Mouse (Mus musculus) adrenal gland, postnatal 10 days (tissue): Measurements from ENCODE around the gene Nfix. TPM values are rescaled to one million over a fixed set of nuclear protein-coding genes. Genes with fewer than 3 reads are reported as not detected.

Experiments
- DNase-seq: peaks from one replicate; pipeline ENCODE4 v3.0.0; 2021; ENCODE audit warnings: mixed read lengths
- total RNA-seq, 2 experiments: library from RNA; stranded (reverse); gene quantifications; 2 replicates each; pipeline ENCODE4 v1.2.3; 2021

The Nfix gene
- total RNA-seq, 2 experiments from 2014 or later, result 145 to 200 TPM

DNA sequence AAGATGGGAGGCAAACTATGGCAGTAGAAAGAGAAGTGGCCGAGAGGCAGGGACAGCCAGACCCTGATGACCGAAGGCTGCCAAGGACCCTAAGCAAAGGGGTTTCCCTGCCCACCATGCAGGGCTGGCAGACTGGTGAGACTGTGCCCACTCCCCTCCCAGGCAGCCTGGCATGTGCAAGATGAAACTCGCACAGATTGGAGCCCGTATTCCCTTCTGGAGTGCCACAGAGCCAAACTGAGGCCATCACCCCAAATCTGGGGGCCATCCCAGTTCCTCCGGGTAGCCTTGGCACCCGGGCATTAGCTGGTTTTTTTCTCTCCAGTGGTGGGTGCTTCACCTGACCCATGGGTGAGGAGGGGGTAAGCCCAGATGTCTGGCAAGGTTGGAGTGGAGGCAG, 2.2 kb downstream of the Nfix start:
- DNase-seq, result no peak

DNA sequence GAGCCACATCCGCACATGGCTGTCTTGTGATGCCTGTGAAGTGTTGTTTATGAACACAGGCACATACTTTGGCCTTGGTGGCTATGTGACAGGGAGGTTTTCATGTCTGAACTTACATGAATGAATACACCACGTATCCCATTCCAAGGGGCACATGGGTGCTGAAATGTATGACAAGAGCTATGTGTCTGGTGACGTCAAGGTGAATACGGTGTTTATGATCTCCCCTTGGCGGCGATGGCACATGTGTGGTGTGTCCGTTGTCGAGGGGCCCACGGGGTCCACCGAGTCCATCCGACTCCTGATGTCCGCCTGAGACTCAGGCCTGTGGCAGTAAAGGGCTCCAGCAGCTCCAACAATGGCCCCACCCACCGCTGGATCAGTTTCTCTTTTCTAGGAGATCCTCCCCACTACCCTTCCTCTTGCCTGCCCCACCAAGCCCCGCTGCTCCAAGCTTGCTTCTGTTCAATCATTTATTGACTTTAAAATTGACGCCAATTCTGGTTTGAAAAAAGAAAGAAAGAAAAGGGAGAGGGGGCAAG, 2.8 kb downstream of the Nfix start:
- DNase-seq, result no peak

DNA sequence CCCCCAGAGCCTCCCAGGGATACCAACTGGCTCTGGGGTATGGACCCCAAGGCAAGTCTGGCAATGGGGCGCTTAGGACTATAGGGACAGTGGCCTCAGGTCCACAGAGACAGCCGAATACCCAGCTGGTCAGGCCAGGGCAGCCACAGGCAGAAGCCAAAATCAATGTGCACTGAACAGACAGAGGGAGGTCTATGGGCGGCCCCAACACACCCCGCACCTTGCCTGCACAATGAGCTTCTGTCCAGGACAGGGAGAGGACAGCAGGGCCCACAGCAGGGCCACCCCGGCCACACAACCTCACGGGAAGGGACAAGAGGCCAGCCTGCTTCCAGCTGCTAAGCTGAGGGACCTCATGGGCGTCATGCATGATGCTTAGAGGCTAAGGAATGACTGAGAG, 5.7 kb downstream of the Nfix start:
- DNase-seq, result no peak

DNA sequence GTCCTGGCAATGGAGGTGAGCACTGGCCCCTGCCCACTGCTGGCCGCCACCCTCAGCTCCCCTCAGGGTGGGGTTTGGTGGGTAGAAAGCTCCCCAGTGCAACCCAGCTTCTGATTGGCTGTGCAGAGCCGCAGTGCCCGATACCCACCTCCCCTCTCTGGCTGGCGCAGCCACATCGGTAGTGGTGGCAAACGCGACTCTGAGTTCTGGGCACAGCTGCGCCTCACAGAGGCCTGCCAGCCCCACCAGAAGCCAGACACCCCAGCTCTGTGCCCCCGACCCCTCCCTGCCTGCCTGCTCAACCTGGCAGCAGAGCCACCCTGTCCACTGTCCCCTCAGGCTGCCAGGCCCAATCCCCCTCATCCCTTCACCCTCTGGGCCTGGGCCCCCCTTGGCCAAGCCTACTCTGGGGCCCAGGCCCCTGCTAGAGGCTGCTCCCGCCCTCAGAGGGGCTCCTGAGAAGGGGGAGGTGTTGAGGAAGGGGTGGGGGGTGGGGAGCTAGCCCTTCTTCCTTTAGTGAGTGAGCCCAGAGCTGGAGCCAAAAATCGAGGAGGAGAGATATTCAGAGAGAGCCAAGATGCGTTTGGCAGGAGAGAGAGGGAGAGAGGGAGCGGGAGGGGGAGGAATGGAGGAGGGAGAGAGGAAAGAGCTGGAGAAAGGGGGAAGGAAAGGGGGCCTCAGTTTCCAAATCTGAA, 6.2 kb downstream of the Nfix start:
- no peak for DNase-seq

DNA sequence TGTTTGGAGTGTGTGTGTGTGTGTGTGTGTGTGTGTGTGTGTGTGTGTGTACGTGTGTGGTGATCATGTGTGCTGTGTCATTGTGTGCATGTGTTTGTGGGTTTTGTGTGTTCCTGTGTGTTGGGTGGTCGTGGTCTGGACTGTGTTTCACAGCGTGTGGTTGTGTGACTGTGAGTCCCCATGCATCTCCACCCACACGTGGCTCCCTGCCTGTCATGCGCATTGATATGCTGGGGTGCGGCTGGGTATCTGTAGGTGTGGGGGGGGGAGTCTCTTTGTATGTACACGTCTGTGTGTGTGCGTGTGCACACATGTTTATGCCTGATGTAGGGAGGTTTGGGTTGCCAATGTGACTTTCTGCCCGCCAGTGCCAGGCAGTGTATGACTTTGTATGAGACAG, 7.0 kb downstream of the Nfix start:
- no peak for DNase-seq

DNA sequence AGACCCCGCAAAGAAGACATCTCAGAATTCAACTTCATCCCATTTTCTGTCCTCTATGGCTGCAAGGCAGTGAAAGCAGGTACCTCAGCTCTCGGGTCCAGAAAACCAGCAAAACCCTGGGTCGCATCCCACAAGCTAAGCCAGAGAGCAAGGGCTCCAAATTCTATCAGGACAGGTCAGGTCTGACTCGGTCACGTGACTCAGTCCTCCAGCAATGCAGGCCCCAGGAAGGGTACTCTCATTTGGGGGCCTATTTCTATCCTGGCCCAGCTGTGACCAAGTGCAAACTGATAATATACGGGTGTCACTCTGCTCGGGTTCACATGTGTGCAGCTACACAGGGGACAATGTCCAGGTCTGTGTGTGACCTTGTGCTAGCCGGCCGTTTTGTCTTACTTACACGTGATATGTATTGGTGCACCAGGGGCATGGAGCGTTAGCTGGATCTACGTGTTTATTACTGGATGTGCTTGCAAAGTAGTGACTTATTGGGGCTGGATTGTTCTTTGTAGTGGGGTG, 7.7 kb downstream of the Nfix start:
- no peak for DNase-seq

DNA sequence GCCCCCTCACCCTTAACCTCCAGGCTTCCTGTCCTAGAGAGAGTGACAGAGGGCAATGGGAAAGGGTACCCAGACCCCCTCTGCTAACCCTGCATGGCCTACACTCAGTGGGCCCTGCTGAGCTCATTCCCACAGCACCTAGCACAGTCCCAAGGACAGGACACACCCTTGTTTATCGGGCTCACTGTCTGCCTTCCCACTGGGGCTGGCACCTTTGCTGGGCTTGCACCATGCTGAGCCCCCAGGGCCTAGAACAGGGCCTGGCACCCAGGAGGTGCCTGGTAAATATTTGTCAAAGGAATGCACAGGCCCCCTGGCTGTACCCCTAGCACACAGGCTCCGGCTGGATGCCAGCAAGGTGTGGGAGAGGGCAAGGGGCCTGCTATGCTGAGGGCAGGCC, 9.6 kb downstream of the Nfix start:
- DNase-seq, result peak; percentile 46

DNA sequence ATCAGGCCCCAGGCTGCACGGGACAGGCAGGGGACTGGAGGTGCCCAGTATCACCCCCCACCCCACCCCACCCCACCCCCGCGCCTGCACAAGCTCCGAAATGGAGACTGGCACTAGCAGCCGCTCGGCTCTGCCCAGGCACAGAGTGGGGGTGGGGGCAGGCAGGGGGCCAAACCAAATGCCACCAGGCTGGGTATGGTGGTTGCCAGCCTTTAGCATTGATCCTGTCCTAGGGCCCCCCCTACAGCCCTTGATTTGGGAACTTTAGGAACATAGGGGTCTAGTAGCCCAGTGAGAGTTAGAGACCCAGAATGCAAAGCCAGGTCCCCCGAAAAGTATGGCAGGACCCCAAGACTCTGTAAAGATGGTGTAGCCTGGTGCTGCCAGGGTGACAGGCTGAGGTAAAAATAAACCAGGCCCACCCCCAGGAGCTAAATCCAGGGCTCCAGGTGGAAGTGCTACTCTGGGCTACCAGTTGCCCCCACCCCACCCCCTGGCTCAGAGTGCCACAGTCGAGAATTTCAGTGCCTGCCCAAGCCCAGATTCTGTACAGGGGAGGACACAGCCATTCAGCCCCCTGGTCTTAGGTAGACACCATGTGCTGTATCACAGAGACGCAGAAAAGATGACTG, 10.2 kb downstream of the Nfix start:
- peak; percentile 72 for DNase-seq

DNA sequence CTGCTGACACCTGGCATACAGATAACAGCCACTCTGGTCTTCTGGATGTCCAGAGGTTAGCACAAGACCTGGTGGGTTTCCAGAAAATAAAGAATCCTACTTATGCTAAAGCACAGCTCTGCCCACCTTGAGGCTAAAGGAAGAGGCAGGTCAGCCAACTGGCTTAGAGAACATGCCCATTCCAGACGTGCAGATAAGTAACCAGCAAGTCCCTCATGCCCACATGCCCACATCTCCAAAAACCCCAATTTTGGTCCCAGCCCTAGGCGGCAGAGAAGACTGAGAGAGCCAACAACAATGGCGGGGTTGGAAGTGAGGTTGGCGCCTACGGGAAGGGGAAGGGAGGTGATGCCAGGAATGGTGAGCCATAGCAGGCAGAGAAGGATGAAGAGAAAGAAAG, 10.8 kb downstream of the Nfix start:
- DNase-seq, result no peak

DNA sequence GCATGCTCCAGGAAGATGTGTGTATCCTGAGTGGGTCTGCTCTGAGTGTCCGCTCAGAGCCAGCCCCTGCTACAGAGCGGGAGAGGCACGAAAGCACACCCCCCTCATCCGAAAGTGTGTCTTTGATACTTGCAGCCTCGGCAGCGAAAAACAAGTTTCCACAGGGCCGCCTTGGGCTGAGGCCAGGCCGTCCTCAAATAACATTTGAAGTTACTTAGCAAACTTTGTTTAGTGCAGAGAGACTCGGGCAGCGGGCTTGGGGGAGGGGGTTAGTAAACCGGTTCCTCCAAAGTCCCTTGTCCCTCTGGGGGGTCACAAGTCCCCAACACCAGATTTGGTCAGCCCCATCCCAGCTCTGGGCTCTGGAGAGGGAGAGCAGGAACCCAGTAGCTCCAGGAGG, 11.2 kb downstream of the Nfix start:
- peak; percentile 81 for DNase-seq

DNA sequence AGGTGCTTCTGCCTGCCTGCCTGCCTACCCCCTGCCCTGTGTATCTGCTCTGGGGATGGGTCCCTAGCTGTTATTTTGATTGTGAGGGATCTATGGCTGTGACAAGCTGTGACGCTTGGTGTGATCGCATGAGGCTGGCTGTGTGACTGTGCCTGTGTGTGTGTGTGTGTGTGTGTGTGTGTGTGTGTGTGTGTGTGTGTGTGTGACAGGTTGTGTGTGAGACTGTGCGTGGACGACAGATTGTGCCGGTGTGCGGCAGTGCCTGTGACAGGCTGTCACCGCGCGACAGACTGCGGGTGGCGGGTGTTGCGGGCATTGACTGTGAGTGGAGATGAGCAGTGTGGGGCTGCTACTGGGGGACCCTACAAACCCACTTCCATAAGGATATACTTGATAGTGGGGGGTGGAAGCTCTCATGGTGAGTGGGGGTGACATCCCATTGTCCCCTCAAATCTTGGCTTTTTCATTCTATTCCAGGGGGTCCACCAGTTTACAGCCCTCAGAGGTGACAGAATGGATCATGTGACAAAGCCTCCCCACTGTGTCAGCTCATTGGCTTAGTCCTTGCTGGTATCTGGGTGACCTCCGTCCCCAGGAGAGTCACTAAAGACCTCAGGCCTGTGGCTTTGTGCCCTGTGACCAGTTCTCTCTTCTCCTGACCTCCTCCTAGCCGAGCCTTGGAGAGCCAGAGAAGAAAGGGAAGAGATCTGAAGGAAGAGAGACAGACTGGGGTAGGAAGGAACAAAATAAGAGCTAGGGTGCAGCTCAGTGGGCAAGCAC, 12.4 kb downstream of the Nfix start:
- DNase-seq, result peak; percentile 53

DNA sequence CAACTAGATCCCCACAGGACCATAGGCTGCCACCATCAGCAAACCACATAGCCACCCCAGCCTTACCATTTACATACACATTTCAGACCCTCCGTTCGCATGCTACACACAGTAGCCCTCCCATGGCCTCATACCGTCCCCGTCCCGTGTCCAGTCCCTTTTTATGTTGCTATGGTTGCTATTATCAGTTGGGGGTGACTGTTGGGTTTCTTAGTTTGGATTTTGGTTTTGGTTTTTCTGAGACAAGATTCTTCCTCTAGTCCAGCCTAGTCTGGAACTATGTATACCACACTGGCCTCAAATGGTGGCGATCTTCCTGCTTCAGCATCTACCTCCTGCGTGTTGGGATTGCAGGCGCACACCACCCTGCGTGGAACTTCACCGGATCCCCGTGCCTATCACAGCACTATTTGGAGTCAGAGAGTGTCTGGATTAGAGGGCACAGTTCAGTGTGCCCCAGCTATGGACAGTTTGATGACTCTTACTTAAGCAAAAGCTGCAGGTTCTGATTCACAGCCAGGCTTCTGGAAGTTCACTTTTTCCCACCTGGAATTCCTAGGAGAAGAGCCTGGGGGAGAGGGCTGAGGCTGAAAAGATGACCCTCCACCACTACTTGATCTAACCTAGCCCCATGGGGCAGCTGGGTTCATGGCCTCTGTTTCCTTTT, 13.2 kb downstream of the Nfix start:
- DNase-seq, result no peak

DNA sequence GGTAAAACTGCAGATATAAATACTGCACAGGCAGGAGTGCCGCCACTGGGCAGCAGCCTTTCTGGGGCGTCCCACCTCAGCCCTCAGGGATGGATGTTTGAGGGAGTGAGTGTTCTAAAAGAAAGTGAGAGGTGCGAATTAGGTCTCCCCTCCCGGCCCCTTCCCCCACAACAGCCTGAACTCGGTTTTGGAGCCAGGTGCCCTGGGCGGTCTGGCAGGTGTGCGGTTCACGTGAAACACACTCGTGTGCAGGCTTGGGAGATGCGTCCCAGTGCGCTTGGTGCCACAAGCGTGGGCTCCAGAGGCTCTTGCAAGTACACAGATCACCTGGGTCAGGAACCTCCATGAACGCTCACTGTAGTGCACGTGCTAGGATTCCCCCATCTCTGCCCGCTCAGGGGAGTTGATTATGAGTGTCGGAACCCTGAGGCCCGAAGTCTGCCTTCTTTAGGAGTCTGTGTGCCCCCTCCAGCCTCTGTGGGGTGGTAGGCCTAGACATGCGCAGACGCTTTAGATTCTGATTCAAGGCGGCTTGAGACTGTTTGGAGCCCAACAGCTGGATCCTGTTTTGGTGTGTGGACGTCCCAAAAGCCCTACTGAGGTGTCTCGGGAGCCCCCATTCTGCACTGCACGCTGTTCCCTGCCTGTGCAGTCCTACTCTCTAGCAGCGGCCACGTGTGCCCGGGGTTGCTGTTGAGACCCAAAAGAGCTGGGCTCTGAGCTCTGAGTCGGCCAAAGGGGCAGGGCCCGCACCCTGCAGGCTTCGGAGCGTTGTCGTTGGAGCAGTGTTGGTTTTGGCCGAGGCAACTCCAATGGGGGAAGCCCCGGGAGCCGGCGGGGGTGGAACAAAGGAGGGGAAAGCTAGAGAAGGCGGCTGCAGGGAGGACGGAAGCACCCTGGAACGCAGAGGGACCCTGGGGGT, 14.1 kb downstream of the Nfix start:
- DNase-seq, result peak; percentile 75

DNA sequence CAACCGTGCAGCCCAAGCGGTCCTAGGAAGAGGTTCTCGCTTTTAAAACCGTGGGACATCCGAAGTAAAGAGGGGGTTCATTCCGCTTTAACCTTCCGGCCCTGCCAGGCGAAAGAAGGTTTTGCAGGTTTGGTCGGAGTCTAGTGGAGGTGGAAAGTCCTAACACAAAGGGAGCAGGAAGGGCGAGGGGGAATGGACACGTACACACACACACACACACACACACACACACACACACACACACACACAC, 14.7 kb downstream of the Nfix start:
- no peak for DNase-seq

DNA sequence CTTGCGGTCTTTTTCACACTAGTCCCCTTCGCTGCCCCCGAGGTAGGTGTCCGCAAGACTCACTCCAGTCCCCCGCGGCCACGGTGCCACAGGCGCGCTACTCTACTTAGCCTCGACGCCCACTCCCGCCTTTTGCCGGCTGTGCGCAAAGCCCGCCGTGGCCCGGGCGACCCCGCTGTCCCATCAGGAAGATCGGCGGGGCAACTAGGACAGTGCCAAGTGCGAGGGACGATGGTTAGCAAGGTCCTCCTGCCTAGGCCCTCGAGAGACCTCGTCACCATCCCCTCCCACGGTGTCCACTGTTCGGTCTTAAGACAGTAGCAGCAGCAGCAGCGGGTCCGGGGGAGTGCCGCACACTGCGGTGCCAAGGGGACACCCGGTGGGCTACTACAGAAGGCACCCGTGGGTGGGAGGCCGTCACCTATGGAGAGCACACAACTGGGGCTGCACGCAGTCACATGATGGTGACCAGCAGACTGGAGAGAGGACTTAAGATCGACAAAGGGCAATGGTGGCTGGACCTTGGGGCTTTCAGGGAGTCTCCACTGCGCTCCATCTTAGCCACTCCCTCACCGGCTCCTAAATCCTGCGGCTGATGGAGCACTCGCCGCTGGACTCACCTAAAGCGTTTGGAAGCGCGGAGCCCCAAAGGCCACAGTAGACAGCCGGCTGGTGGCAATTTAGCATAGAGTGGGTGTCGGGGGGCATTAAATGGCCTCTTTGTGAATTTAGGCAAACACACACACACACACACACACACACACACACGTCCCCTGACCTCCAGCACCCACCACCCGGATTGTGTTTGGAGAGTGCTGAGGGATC, 15.3 kb downstream of the Nfix start:
- no peak for DNase-seq

DNA sequence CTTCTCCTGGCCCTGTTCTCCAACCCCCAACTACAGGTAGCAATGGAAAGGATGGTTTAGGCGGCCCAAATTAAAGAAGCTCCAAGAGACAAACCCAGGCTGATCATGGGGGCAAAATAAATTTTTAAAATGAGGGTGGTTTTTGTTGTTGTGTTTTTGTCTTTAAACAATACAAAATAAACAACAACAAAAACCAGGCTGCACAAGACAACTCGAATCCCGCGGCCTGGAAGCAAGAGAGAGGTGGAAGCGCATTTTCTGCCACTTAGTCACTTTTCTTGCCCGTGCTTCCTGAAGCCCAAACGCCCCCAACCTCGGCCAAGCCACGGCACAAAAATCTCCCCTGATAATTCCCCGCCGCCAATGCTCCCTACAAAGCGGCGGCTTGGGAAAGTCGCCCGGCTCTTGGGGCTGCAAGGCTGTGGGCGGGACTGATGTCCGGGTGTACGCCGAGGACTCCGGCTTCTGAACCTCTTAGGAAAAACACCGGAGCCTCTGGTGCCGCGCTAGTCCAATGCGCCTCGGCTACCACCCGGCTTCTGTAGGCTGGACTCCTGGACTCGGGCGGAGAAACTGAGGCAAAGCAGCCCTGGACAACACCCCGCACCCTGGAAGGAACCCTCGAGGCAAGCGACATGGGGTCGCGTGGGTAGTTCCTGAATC, 16.1 kb downstream of the Nfix start:
- peak; percentile 74 for DNase-seq

DNA sequence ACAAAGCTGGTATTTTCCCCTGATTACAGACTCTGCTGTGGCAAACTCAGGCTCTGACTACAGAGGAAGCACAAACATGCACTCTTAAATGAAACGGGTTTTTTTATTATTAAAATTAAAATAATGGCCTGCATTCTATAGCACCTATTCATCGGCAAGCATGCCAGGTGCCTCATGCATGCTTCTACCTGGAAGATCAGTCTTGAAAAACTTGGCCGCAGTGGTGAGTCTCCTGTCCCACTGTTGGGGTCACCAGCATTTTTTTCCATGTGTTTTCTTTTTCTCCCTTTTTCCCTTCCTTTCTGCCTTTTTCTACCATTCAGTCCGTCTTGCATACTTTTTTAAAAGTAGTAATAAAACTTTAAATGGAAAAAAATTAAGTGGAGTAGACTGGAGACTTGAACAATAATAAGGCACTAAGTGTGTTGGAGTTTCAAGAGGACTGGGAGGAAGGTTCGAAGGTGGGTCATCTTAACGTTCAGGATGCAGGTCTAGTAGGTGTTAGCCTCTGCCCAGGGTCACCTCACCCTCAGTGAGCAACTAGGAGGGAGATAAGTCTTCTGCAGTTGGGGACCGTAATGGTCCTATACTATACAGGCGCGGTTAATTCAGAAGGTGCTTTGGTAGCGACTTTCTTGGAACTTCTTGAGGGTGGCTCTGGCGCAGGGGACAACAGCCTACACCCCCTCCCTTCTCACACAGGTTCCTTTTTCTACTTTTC, 16.8 kb downstream of the Nfix start:
- DNase-seq, result no peak

DNA sequence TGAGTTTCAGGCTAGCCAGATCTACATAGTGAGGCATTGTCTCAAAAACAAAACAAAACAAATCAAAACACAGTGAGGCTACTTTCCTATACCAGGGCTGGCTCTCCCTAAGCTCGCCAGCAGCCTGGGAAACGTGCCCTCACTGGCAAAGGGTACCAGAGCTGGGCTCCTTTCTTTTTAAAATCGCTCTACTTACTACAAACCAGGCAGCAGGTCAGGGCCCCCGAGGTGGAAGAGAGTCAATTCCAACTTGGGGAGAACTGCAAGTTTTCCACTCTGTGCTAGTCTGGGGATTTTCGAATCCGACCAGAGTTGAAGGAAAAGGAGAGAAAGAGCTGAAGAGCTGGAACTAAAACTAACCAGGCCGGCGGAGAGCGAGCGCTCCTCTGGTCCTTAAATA, 17.5 kb downstream of the Nfix start:
- peak; percentile 60 for DNase-seq
